Mouse (Mus musculus): ENCODE measurements around the gene Cth. TPM values are rescaled to one million over a fixed set of nuclear protein-coding genes. Genes with fewer than 3 reads are reported as not detected.

The Cth gene
- total RNA-seq (2014; fragmentation: Nextera tagmentation): not detected in 2 replicates
- 0.23 TPM in 1 of 2 replicates, not detected in the other for total RNA-seq (2017)
- not detected in 2 replicates for polyA plus RNA-seq (2012)

DNA sequence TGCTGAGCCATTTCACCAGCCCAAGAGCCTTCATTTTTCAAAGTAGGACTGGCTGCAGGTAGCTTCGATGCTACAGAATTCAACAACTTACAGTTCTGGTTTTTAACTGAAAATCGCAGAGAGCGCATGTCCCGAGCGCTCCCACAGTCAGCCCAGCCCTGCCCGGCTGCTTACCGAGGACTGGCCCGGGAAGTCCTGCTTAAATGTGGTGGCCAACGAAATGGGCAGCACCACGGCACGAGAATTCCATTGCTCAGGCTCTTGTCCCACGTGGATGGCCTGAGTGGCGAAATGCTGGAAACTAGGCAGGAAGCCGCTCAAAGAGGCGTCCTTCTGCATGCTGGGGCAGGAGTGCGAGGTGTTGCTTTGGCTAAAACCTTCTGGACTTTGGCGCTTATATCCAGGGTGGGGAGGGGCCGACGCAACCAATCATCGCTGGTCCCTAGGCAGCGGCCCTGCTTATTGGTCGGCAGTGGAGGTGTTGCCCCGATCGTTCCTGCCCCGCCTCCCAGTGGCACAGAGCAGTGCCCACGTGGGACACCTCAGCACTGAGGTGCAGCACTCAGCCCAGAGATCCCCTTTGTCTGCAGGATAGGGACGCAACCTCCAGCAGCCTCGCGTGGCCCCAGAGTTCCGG is at the start of gene Cth:
Cth (minus strand) TSS at position 386 of the 637 bp plus-strand sequence.
- peaks cover 11% of the 10 kb centered on the region for H3K27me3 ChIP-seq (ENCODE audit: insufficient read depth, low read length)
- ATAC-seq (ENCODE audit: extremely low read depth, insufficient number of reproducible peaks, low FRiP score, poor library complexity, severe bottlenecking): no peak
- H3K36me3 ChIP-seq (replicated peaks): no peaks in the 10 kb centered on the region
- no peaks in the 10 kb centered on the region for H3K9me3 ChIP-seq (replicated peaks)
- no peak for TF ChIP-seq CTCF (IDR thresholded peaks at IDR 0.05; ENCODE audit: low read depth, low read length)
- H3K4me3 ChIP-seq (ENCODE audit: low read depth, low read length): no peak within 1 kb of the TSS
- DNase-seq (ENCODE audit: low spot score): no peak
- no peaks in the 10 kb centered on the region for H3K4me1 ChIP-seq (ENCODE audit: insufficient read depth, low read depth, low read length)

DNA sequence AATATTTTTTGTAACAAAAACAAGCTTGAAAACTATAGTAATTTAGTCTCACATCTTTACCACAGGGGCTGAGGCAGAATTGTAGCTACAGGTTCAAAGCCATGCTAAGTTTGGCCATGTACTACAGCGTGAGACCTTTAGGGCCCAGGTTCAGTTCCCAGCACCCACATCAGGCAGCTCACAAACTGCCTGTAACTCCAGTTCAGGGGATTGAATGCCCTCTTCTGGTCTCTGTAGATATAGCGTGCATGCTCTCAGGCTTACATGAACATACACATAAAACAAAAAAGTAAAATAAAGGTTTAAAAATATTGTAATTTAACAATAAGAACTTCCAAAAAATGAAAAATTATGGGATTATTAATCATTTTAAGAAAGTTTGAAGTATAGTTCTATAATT is 48.4 kb upstream of the Cth start:
- H3K4me1 ChIP-seq (ENCODE audit: insufficient read depth, low read depth, low read length): no peaks in the 10 kb centered on the region
- TF ChIP-seq GATA1 (IDR thresholded peaks at IDR 0.05; ENCODE audit: borderline replicate concordance, low read length) (no peak), CTCF (IDR thresholded peaks at IDR 0.05; ENCODE audit: low read depth, low read length) (no peak), TAL1 (conservative IDR thresholded peaks at IDR 0.05; ENCODE audit: low read depth, low read length) (no peak), POLR2AphosphoS5 (IDR thresholded peaks at IDR 0.05; ENCODE audit: insufficient replicate concordance, low read depth, low read length) (no peak), GATA2 (IDR thresholded peaks at IDR 0.05; ENCODE audit: borderline replicate concordance, low read depth, low read length) (no peak)
- peaks cover 22% of the 10 kb centered on the region for H3K36me3 ChIP-seq (replicated peaks)
- ATAC-seq (ENCODE audit: extremely low read depth, insufficient number of reproducible peaks, low FRiP score, poor library complexity, severe bottlenecking) (no peak; the same call in 1 of the 2 replicates), DNase-seq (ENCODE audit: low spot score) (no peak)
- H3K4me3 ChIP-seq (ENCODE audit: low read depth, low read length): no peak overlapping the region
- H3K27me3 ChIP-seq (ENCODE audit: insufficient read depth, low read length): no peaks in the 10 kb centered on the region
- H3K9me3 ChIP-seq (replicated peaks): no peaks in the 10 kb centered on the region

DNA sequence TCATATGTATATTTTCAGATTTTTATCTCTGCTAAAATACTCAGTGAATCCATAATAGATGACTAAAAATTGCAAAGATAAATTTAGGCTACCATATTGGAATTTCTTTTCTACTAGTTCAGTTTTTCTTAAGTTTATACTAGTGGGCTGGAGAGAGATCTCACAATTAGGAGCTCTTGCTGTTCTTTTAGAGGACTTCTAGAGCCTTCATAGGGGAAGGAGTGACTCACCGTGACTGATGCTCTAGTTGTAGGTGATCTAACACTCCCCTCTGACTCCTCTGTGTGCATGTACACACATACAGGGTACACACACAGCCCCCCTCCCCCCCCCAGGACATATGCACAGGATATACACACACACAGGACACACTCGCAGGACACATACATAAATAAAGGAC is 46.3 kb upstream of the Cth start:
- no peaks in the 10 kb centered on the region for H3K4me1 ChIP-seq (ENCODE audit: insufficient read depth, low read depth, low read length)
- no peak; the same call in 1 of the 2 replicates for ATAC-seq (ENCODE audit: extremely low read depth, insufficient number of reproducible peaks, low FRiP score, poor library complexity, severe bottlenecking)
- DNase-seq (ENCODE audit: low spot score): no peak
- H3K27me3 ChIP-seq (ENCODE audit: insufficient read depth, low read length): no peaks in the 10 kb centered on the region
- no peak for TF ChIP-seq GATA1 (IDR thresholded peaks at IDR 0.05; ENCODE audit: borderline replicate concordance, low read length)
- peaks cover 15% of the 10 kb centered on the region for H3K36me3 ChIP-seq (replicated peaks)
- no peaks in the 10 kb centered on the region for H3K9me3 ChIP-seq (replicated peaks)
- H3K4me3 ChIP-seq (ENCODE audit: low read depth, low read length): no peak overlapping the region

DNA sequence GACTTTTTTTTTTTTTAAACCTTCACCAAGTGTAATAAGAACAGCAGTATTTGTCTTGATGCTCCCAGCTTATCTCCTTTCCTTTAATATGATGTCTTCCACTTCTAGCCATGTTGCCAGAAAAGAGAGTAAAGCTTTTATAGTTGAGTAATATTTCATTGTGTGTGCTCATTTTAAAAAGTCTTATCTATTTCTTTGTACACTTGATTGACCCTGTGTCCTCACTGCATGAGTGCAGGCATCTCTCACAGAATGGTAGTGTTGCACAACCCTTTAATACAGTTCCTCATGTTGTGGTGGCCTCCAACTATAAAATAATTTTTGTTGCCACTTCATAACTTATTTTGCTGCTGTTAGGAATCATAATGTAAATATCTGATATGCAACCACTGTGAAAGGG is 32.4 kb upstream of the Cth start:
- Histone ChIP-seq H3K9me3 (replicated peaks) (no peaks in the 10 kb centered on the region), H3K4me1 (ENCODE audit: insufficient read depth, low read depth, low read length) (peaks cover 6% of the 10 kb centered on the region; the same call in 1 of the 2 replicates), H3K4me3 (ENCODE audit: low read depth, low read length) (no peak overlapping the region), H3K36me3 (replicated peaks) (peaks cover 24% of the 10 kb centered on the region), H3K27me3 (ENCODE audit: insufficient read depth, low read length) (no peaks in the 10 kb centered on the region)
- TF ChIP-seq GATA1 (IDR thresholded peaks at IDR 0.05; ENCODE audit: borderline replicate concordance, low read length) (no peak), GATA2 (IDR thresholded peaks at IDR 0.05; ENCODE audit: borderline replicate concordance, low read depth, low read length) (no peak), TAL1 (conservative IDR thresholded peaks at IDR 0.05; ENCODE audit: low read depth, low read length) (no peak), POLR2AphosphoS5 (IDR thresholded peaks at IDR 0.05; ENCODE audit: insufficient replicate concordance, low read depth, low read length) (no peak), CTCF (IDR thresholded peaks at IDR 0.05; ENCODE audit: low read depth, low read length) (no peak)
- no peak for ATAC-seq (ENCODE audit: extremely low read depth, insufficient number of reproducible peaks, low FRiP score, poor library complexity, severe bottlenecking)
- DNase-seq (ENCODE audit: low spot score): no peak

DNA sequence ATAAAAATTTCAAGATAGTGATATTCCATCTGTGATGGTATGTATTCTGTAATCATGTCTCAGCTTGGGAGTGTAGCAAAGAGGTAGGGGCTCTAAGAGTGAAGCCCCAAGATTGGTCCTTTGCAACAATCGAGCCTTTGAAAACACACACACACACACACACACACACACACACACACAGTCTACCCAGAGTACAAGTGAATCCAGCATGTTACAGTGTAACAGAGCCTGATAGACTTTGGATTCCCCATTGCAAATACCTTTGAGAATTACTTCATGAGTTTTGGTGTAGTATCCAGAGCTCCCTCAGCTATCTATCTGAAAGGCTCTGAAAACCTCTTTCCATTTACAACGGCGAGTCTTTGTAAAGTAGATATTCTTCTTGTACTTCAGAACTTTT is 31.3 kb upstream of the Cth start:
- TF ChIP-seq GATA1 (IDR thresholded peaks at IDR 0.05; ENCODE audit: borderline replicate concordance, low read length): no peak
- TF ChIP-seq GATA2 (IDR thresholded peaks at IDR 0.05; ENCODE audit: borderline replicate concordance, low read depth, low read length): no peak
- no peak for TF ChIP-seq CTCF (IDR thresholded peaks at IDR 0.05; ENCODE audit: low read depth, low read length)
- TF ChIP-seq POLR2AphosphoS5 (IDR thresholded peaks at IDR 0.05; ENCODE audit: insufficient replicate concordance, low read depth, low read length): no peak
- TF ChIP-seq TAL1 (conservative IDR thresholded peaks at IDR 0.05; ENCODE audit: low read depth, low read length): no peak
- Histone ChIP-seq H3K9me3 (replicated peaks) (no peaks in the 10 kb centered on the region), H3K4me1 (ENCODE audit: insufficient read depth, low read depth, low read length) (peaks cover 13% of the 10 kb centered on the region; the same call in 1 of the 2 replicates), H3K4me3 (ENCODE audit: low read depth, low read length) (no peak overlapping the region), H3K36me3 (replicated peaks) (peaks cover 29% of the 10 kb centered on the region), H3K27me3 (ENCODE audit: insufficient read depth, low read length) (no peaks in the 10 kb centered on the region)
- ATAC-seq (ENCODE audit: extremely low read depth, insufficient number of reproducible peaks, low FRiP score, poor library complexity, severe bottlenecking) (no peak), DNase-seq (ENCODE audit: low spot score) (no peak)

DNA sequence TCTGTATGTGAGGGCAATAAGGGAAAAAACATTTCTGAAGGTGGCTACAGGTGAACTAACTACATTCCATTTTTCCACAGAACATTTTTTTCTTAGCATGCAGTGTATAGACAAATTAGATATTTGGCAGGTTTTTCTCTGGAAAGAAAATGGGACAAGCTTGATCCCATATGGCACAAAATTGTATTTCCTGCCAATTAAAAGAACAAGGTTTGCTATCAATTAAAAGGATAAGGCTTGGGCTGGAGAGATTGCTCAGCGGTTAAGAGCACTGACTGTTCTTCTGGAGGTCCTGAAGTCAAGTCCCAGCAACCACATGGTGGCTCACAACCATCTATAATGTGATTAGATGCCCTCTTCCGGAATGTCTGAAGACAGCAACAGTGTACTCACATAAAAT is 30.6 kb upstream of the Cth start:
- Histone ChIP-seq H3K9me3 (replicated peaks) (no peaks in the 10 kb centered on the region), H3K27me3 (ENCODE audit: insufficient read depth, low read length) (no peaks in the 10 kb centered on the region), H3K36me3 (replicated peaks) (peaks cover 29% of the 10 kb centered on the region), H3K4me1 (ENCODE audit: insufficient read depth, low read depth, low read length) (peaks cover 17% of the 10 kb centered on the region; the same call in 1 of the 2 replicates), H3K4me3 (ENCODE audit: low read depth, low read length) (no peak overlapping the region)
- TF ChIP-seq TAL1 (conservative IDR thresholded peaks at IDR 0.05; ENCODE audit: low read depth, low read length) (no peak), CTCF (IDR thresholded peaks at IDR 0.05; ENCODE audit: low read depth, low read length) (no peak), GATA2 (IDR thresholded peaks at IDR 0.05; ENCODE audit: borderline replicate concordance, low read depth, low read length) (no peak), GATA1 (IDR thresholded peaks at IDR 0.05; ENCODE audit: borderline replicate concordance, low read length) (no peak), POLR2AphosphoS5 (IDR thresholded peaks at IDR 0.05; ENCODE audit: insufficient replicate concordance, low read depth, low read length) (no peak)
- ATAC-seq (ENCODE audit: extremely low read depth, insufficient number of reproducible peaks, low FRiP score, poor library complexity, severe bottlenecking): no peak
- no peak for DNase-seq (ENCODE audit: low spot score)
